Mouse (Mus musculus) c-Kit-positive CD71-positive TER-119-positive erythroid progenitor cells, embryonic 14.5 days (primary cell): ENCODE data around the gene Ksr2.

Experiments
- DNase-seq: peaks from one replicate; pipeline ENCODE4 v3.0.0-alpha.2; 2013; ENCODE audit warnings: low spot score

Ksr2 gene

GRCm38 (mm10) chr5:117790071-117790470 is 376.3 kb downstream of the Ksr2 start:
- DNase-seq = no peak

DNA sequence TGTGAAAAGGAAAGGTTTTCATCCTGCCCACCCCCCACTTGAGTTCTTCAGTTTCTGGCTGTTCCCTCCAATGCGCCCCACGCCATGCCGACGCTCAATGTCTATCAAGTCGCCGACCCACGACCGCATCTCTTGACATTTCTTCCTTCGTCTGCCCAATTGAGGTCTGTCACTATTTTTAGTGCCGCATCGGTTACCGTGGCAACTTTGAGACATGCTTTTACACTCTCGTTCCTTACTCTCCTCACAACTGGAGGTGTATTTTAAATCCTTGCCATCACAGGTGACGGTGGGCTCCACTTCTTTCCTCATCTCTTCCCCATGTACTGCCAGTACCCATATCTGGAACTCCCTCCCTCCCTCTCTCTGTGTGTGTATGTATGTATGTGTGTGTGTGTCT is 378.1 kb downstream of the Ksr2 start:
- no peak for DNase-seq

DNA sequence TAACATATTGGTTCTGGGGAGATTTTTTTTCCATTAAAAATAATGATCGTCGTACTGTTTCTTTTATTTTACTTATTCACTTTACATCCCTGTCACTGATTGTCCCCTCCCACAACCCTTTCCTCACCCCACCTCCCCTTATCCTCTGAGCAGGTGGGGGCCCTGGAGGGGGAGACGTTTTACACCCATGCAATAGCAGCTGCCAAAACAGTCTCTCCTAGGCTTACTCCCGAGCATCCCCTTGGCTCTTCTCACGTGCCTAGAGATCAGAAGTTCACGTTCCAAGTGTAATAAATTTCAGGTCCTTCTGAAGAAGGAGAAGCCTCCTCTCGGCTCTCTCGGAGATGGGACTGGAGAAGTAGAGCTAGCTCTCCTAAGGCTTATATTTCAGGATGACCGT is 387.0 kb downstream of the Ksr2 start:
- no peak for DNase-seq

- DNase-seq = no peak
Observed at GRCm38 (mm10) chr5:117802071-117802521, 388.3 kb downstream of the Ksr2 start.

DNA sequence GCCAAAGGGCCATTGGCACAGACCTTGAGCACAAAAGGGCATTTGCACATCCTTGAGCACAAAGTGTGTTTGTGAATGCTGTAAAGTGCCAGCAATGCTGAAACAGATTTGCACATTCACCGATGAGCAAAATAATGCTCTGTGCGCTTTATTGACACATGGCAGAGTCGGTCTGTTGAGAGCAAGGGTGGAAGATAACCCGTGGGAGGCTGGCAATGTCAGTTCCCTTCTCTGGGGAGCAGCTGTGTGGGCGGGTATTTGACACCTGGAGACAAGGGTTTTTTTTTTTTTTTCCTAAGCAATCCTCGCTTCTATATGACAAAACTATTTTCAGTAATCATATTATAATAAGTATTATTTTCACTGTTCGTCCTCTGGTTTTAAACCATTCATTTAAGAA is 389.8 kb downstream of the Ksr2 start:
- DNase-seq = no peak

DNA sequence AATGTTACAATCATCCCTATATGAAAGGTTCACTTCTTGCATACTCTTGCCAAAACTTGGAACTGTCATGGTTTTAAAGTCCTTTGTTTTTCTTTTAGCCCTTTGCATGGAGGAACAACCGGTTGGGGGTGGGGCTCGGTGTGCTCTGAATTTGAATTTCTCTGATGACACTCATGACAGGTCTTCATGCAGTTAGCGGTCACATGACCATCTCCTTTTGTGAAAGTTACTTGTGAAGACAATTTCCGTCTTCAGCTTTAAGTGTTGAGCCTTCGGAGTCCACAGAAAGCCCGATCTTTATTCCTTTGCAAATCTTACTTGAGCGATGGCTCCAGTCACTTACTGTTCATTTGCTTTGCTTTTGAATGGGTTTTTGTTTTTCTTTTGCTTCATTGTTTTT is 397.1 kb downstream of the Ksr2 start:
- no peak for DNase-seq

DNA sequence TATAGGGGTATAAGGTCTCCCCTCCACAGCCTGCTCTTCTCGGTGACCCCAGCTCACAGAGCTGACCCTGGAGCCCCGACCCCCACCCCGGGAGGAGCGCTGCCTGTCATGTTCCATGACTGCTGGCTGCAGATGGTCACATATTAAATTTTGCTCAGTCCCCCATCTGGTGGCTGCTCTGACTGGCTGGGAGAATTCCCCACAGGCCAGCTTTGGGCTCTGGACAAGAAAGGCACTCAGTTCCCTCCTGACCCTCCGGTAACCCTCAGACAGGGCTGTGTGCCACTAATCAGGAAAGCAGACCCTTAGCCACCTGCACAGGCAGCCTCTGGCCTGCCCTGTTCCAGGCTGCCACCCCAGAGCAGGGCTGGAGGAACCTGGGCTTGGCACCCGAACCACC is 405.0 kb downstream of the Ksr2 start:
- DNase-seq = no peak

GRCm38 (mm10) chr5:117820445-117820844 is 406.6 kb downstream of the Ksr2 start:
- no peak for DNase-seq

DNA sequence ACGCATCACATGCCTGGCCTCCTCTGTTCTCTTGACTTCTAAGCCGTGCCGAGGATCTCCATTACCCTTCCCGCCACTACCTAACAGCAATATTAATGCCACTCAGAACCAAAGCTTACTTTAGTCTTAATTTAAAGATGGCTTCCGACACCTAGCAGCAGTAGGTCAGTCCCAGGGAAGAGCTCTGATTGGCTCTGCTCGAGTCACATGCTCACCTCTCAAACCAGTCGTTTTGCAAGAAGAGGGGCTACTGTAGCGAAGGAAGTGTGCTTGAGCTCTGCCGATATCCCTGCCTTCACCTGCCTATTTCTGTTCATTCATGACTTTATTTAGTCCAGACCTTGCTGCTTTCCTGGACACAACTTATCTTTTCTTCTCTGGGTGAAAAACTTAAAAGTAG is 410.0 kb downstream of the Ksr2 start:
- no peak for DNase-seq

GRCm38 (mm10) chr5:117824486-117824885 is 410.7 kb downstream of the Ksr2 start:
- DNase-seq = peak; percentile 3
